Mouse (Mus musculus): Measurements from ENCODE around the gene Olfr620. TPM values are rescaled to one million over a fixed set of nuclear protein-coding genes. Genes with fewer than 3 reads are reported as not detected.

Gene Olfr620
- total RNA-seq (2012; rRNA removed): not detected in 2 replicates
- not detected in 2 replicates for total RNA-seq (2014; rRNA removed)
- polyA plus RNA-seq (2012; ENCODE audit: insufficient read length, low read depth): not detected in 2 replicates

DNA sequence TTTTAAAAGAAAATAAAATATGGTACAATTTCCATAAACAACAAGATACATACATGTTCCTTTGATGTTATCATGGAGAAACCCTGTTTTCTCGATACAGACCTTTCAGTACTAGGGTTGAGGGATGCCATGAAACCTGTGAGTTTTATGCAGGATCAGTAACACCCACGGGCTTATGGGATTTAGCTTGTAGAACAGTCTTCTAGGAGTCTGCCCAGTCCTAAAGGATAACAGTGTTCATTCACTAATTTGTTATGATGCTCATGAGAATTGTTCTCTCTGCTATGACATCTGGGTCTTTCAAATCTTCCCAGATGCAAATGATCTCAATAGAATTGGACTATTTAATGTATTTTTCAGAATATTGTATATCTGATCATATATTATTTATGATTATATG is at the start of gene Olfr620:
Olfr620 (minus strand) TSS at position 101 of the 400 bp plus-strand sequence.
- H3K4me2 ChIP-seq (ENCODE audit: insufficient read depth, low read depth, poor library complexity, severe bottlenecking): no peak within 1 kb of the TSS
- H3K4me3 ChIP-seq (replicated peaks in 1 of 3; ENCODE audit: low read depth in 2 of 3, low read length in 2 of 3, poor library complexity in 1 of 3): no peak within 1 kb of the TSS
- dilution Hi-C loops (cut with MboI; ENCODE audit: extremely low pct_ligation_motif_present, extremely low pct_unique_long_range_greater_than_20kb, low sequenced_read_pairs): no loop called here
- H3K9ac ChIP-seq (ENCODE audit: insufficient read depth, low read depth): no peak within 1 kb of the TSS
- no peaks in the 10 kb centered on the region for H3K27me3 ChIP-seq (replicated peaks)
- H3K9me3 ChIP-seq (replicated peaks; ENCODE audit: low read length): no peaks in the 10 kb centered on the region
- no peaks in the 10 kb centered on the region for H3K36me3 ChIP-seq (replicated peaks in 1 of 2; ENCODE audit: control insufficient read depth in 1 of 2, insufficient read depth in 1 of 2, low read length in 1 of 2)
- no peak for DNase-seq (ENCODE audit: extremely low read depth)
- in situ Hi-C loops (cut with MboI; ENCODE audit: low pct_ligation_motif_present, low pct_unique_long_range_greater_than_20kb, low sequenced_read_pairs): no loop called here
- no peaks in the 10 kb centered on the region for H3K4me1 ChIP-seq (ENCODE audit: control insufficient read depth in 1 of 2, insufficient read depth in 2 of 2)
- no peak for TF ChIP-seq USF1 (IDR thresholded peaks at IDR 0.05; ENCODE audit: low read depth, low read length)
- TF ChIP-seq ZNF384 (IDR thresholded peaks at IDR 0.05; ENCODE audit: low read depth, low read length): no peak
- TF ChIP-seq MAZ (IDR thresholded peaks at IDR 0.05; ENCODE audit: low read depth, low read length): no peak
- no peak for TF ChIP-seq ELF1 (IDR thresholded peaks at IDR 0.05; ENCODE audit: low read depth, low read length)
- TF ChIP-seq POLR2A (IDR thresholded peaks at IDR 0.05; ENCODE audit: low read depth, low read length): no peak
- TF ChIP-seq ZMIZ1 (IDR thresholded peaks at IDR 0.05; ENCODE audit: low read depth, low read length): no peak
- no peak for TF ChIP-seq E2F4 (IDR thresholded peaks at IDR 0.05; ENCODE audit: insufficient replicate concordance, low read depth, low read length)
- no peak for TF ChIP-seq SMC3 (IDR thresholded peaks at IDR 0.05; ENCODE audit: low read depth, low read length)
- no peak for TF ChIP-seq PAX5 (IDR thresholded peaks at IDR 0.05; ENCODE audit: low read length)
- no peak for TF ChIP-seq CTCF (conservative IDR thresholded peaks at IDR 0.05 in 1 of 2, IDR thresholded peaks at IDR 0.05 in 1 of 2; ENCODE audit: low read depth in 2 of 2, low read length in 2 of 2)
- TF ChIP-seq ZC3H11A (IDR thresholded peaks at IDR 0.05; ENCODE audit: low read depth, low read length): no peak
- TF ChIP-seq ETS1 (conservative IDR thresholded peaks at IDR 0.05; ENCODE audit: low read depth, low read length): no peak
- no peak for TF ChIP-seq CHD2 (IDR thresholded peaks at IDR 0.05; ENCODE audit: low read length)
- TF ChIP-seq RAD21 (IDR thresholded peaks at IDR 0.05; ENCODE audit: low read depth, low read length): no peak
- H3K79me2 ChIP-seq (replicated peaks; ENCODE audit: control insufficient read depth, extremely low read depth, insufficient read depth, poor library complexity, severe bottlenecking): no peaks in the 10 kb centered on the region
- H3K27ac ChIP-seq (ENCODE audit: insufficient read depth, low read depth): no peak within 1 kb of the TSS

GRCm38 (mm10) chr7:103644070-103644469 is 31.7 kb upstream of the Olfr620 start:
- no peak for DNase-seq (ENCODE audit: extremely low read depth)
- in situ Hi-C loops (cut with MboI; ENCODE audit: low pct_ligation_motif_present, low pct_unique_long_range_greater_than_20kb, low sequenced_read_pairs): no loop called here
- Histone ChIP-seq H3K9ac (ENCODE audit: insufficient read depth, low read depth) (no peak overlapping the region), H3K27ac (ENCODE audit: insufficient read depth, low read depth) (no peak overlapping the region), H3K36me3 (replicated peaks in 1 of 2; ENCODE audit: control insufficient read depth in 1 of 2, insufficient read depth in 1 of 2, low read length in 1 of 2) (no peaks in the 10 kb centered on the region), H3K9me3 (replicated peaks; ENCODE audit: low read length) (no peaks in the 10 kb centered on the region), H3K4me2 (ENCODE audit: insufficient read depth, low read depth, poor library complexity, severe bottlenecking) (no peak overlapping the region), H3K27me3 (replicated peaks) (peaks cover 3% of the 10 kb centered on the region), H3K4me1 (ENCODE audit: control insufficient read depth in 1 of 2, insufficient read depth in 2 of 2) (no peaks in the 10 kb centered on the region), H3K4me3 (replicated peaks in 1 of 3; ENCODE audit: low read depth in 2 of 3, low read length in 2 of 3, poor library complexity in 1 of 3) (no peak overlapping the region), H3K79me2 (replicated peaks; ENCODE audit: control insufficient read depth, extremely low read depth, insufficient read depth, poor library complexity, severe bottlenecking) (no peaks in the 10 kb centered on the region)
- TF ChIP-seq MAFK (IDR thresholded peaks at IDR 0.05; ENCODE audit: insufficient replicate concordance, low read length) (no peak), NRF1 (IDR thresholded peaks at IDR 0.05; ENCODE audit: low read depth, low read length) (no peak), BHLHE40 (IDR thresholded peaks at IDR 0.05; ENCODE audit: low read depth, low read length) (no peak), TBP (conservative IDR thresholded peaks at IDR 0.05; ENCODE audit: low read depth, low read length) (no peak), ZKSCAN1 (IDR thresholded peaks at IDR 0.05; ENCODE audit: borderline replicate concordance, low read depth, low read length) (no peak), MAZ (IDR thresholded peaks at IDR 0.05; ENCODE audit: low read depth, low read length) (no peak), USF1 (IDR thresholded peaks at IDR 0.05; ENCODE audit: low read depth, low read length) (no peak)
- dilution Hi-C loops (cut with MboI; ENCODE audit: extremely low pct_ligation_motif_present, extremely low pct_unique_long_range_greater_than_20kb, low sequenced_read_pairs): no loop called here

Measured in CH12.LX (cell line).